Mouse (Mus musculus) limb, embryonic 15.5 days (tissue): ENCODE measurements around the gene Syn3. TPM values are rescaled to one million over a fixed set of nuclear protein-coding genes. Genes with fewer than 3 reads are reported as not detected.

ENCODE experiments used
- ATAC-seq: fragments of 200-750 bp; cut with Nextera tagmentation; 2 replicates; pipeline ENCODE4 v1.8.0; 2017; ENCODE audit warnings: low read depth, moderate TSS enrichment; ENCODE audit not compliant: insufficient number of reproducible peaks, low FRiP score, low TSS enrichment
- H3K27ac ChIP-seq: fragments of 300-500 bp; sonication (generic); 2 replicates; pipeline ENCODE4 v1.5.1; 2015; ENCODE audit warnings: moderate library complexity, mild to moderate bottlenecking, inconsistent platforms
- H3K27me3 ChIP-seq: fragments of 300-500 bp; sonication (generic); 2 replicates; pipeline ENCODE4 v1.6.1; 2015; ENCODE audit warnings: inconsistent platforms
- H3K36me3 ChIP-seq: fragments of 300-500 bp; sonication (generic); 2 replicates; pipeline ENCODE4 v1.6.1; 2015; ENCODE audit warnings: inconsistent platforms
- H3K4me1 ChIP-seq: fragments of 300-500 bp; sonication (generic); 2 replicates; pipeline ENCODE4 v1.6.1; 2015; ENCODE audit warnings: inconsistent platforms
- H3K4me2 ChIP-seq: fragments of 300-500 bp; sonication (generic); 2 replicates; pipeline ENCODE4 v1.6.1; 2015; ENCODE audit warnings: mild to moderate bottlenecking, inconsistent platforms
- H3K4me3 ChIP-seq: fragments of 300-500 bp; sonication (generic); 2 replicates; pipeline ENCODE4 v1.5.1; 2015; ENCODE audit warnings: mild to moderate bottlenecking, inconsistent platforms
- H3K9ac ChIP-seq: fragments of 300-500 bp; sonication (generic); 2 replicates; pipeline ENCODE4 v1.6.1; 2015; ENCODE audit warnings: inconsistent platforms
- H3K9me3 ChIP-seq: fragments of 300-500 bp; sonication (generic); 2 replicates; pipeline ENCODE4 v1.6.1; 2016; ENCODE audit warnings: inconsistent platforms
- WGBS: fragments of 180-500 bp; shearing (Covaris S2); methylation state at CpG from one replicate; pipeline ENCODE4 v1.1.7; 2015; 5-methylcytosine and 5-hydroxymethylcytosine counted together
- polyA plus RNA-seq: library from polyadenylated mRNA; unstranded; fragments of >200 nt; fragmentation: Nextera tagmentation; extraction: Ambion mirVana; gene quantifications from 2 replicates; pipeline ENCODE4 v1.2.1, GENCODE M21; 2015

The Syn3 gene
- polyA plus RNA-seq, 1 experiment from 2014 or later: 1.7 TPM

DNA sequence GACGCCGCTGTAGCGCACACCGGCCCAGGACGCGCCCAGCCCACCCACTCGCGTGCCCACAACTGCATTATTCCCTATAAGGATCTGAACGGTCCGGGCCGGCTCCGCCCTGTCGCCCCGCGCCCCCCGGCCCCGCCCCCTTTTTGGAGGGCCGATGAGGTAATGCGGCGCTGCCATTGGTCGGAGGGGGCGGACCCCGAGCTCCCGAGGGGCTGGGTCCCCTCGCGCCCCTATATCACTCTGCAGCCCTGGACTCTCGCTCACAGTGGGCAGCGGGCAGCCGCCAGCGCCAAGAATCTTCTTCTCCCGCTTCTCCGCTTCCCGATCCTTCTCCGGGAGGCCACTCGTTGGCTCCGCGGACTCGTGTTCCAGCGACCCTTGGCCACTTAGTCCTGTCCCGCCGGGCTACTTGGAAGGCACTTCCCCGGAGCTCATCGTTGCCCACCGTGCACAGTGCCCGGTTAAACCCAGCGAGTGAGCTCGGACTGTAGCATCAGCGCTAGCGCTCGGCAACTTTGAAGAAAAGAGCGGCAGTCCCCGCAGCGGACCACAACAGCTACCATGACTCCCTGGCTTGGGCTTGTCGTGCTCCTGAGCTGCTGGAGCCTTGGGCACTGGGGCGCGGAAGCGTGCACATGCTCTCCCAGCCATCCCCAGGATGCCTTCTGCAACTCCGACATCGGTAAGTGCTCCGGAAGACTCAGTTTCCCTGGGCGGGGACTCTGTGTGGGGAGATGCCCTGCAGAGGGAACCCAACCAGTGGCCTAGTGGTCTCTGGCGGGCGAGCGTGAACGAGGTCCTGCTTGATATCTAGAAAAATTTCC lies 198.2 kb downstream of the Syn3 start, which contains the start of gene Timp3:
Timp3 (plus strand) TSS at position 80 of the 824 bp plus-strand sequence.
- Histone ChIP-seq H3K27me3 (no peaks in the 10 kb centered on the region), H3K9me3 (no peaks in the 10 kb centered on the region), H3K27ac (peak within 1 kb of the TSS; percentile 85), H3K4me1 (peaks cover 44% of the 10 kb centered on the region), H3K4me2 (peak within 1 kb of the TSS; percentile 79), H3K36me3 (no peaks in the 10 kb centered on the region), H3K9ac (peak within 1 kb of the TSS; percentile 85), H3K4me3 (peak within 1 kb of the TSS; percentile 60)
- ATAC-seq: peak; percentile 81
- under 1% methylated on average over 64 of the region's 65 CpGs for WGBS

GRCm38 (mm10) chr10:86299795-86300194 lies 198.9 kb downstream of the Syn3 start:
- Histone ChIP-seq H3K27me3 (no peaks in the 10 kb centered on the region), H3K27ac (peak overlapping the region; percentile 85; the same call in 1 of the 2 replicates), H3K9ac (peak overlapping the region; percentile 85), H3K4me3 (peak overlapping the region; percentile 60), H3K4me2 (peak overlapping the region; percentile 79), H3K9me3 (no peaks in the 10 kb centered on the region), H3K4me1 (peaks cover 50% of the 10 kb centered on the region), H3K36me3 (no peaks in the 10 kb centered on the region)
- ATAC-seq: no peak
- WGBS: 46% methylated on average over 5 of the region's 6 CpGs

GRCm38 (mm10) chr10:86298326-86298725 lies 200.4 kb downstream of the Syn3 start:
- Histone ChIP-seq H3K27ac (no peak overlapping the region), H3K4me2 (no peak overlapping the region), H3K4me3 (no peak overlapping the region), H3K4me1 (peaks cover 46% of the 10 kb centered on the region), H3K9ac (no peak overlapping the region), H3K9me3 (no peaks in the 10 kb centered on the region), H3K27me3 (no peaks in the 10 kb centered on the region), H3K36me3 (no peaks in the 10 kb centered on the region)
- 81% methylated on average over 6 of the region's 6 CpGs for WGBS
- ATAC-seq: no peak

GRCm38 (mm10) chr10:86297307-86297706 lies 201.4 kb downstream of the Syn3 start:
- no peak overlapping the region for H3K27ac ChIP-seq
- 83% methylated on average over 2 of the region's 2 CpGs for WGBS
- no peak for ATAC-seq
- H3K4me3 ChIP-seq: no peak overlapping the region
- no peaks in the 10 kb centered on the region for H3K36me3 ChIP-seq
- no peak overlapping the region for H3K9ac ChIP-seq
- H3K9me3 ChIP-seq: no peaks in the 10 kb centered on the region
- no peak overlapping the region for H3K4me2 ChIP-seq
- no peaks in the 10 kb centered on the region for H3K27me3 ChIP-seq
- H3K4me1 ChIP-seq: peaks cover 39% of the 10 kb centered on the region

- Histone ChIP-seq H3K4me3 (peak overlapping the region; percentile 22), H3K4me1 (peaks cover 30% of the 10 kb centered on the region), H3K27ac (peak overlapping the region; percentile 87), H3K9me3 (no peaks in the 10 kb centered on the region), H3K36me3 (no peaks in the 10 kb centered on the region), H3K9ac (no peak overlapping the region), H3K27me3 (no peaks in the 10 kb centered on the region), H3K4me2 (peak overlapping the region; percentile 52)
- ATAC-seq: 0 out of 2 replicates have a peak, but pooled peaks have one; percentile 36
- WGBS: 2% methylated on average over 14 of the region's 14 CpGs
These were observed 202.6 kb downstream of the Syn3 start for GRCm38 (mm10) chr10:86296111-86296510.

GRCm38 (mm10) chr10:86295454-86296098 lies 203.1 kb downstream of the Syn3 start:
- no peak overlapping the region for H3K9ac ChIP-seq
- H3K4me2 ChIP-seq: peak overlapping the region; percentile 52
- no peaks in the 10 kb centered on the region for H3K36me3 ChIP-seq
- no peaks in the 10 kb centered on the region for H3K27me3 ChIP-seq
- peaks cover 31% of the 10 kb centered on the region for H3K4me1 ChIP-seq
- H3K9me3 ChIP-seq: no peaks in the 10 kb centered on the region
- H3K4me3 ChIP-seq: peak overlapping the region; percentile 22
- peak; percentile 53 for ATAC-seq
- WGBS: 19% methylated on average over 13 of the region's 13 CpGs
- H3K27ac ChIP-seq: peak overlapping the region; percentile 87

DNA sequence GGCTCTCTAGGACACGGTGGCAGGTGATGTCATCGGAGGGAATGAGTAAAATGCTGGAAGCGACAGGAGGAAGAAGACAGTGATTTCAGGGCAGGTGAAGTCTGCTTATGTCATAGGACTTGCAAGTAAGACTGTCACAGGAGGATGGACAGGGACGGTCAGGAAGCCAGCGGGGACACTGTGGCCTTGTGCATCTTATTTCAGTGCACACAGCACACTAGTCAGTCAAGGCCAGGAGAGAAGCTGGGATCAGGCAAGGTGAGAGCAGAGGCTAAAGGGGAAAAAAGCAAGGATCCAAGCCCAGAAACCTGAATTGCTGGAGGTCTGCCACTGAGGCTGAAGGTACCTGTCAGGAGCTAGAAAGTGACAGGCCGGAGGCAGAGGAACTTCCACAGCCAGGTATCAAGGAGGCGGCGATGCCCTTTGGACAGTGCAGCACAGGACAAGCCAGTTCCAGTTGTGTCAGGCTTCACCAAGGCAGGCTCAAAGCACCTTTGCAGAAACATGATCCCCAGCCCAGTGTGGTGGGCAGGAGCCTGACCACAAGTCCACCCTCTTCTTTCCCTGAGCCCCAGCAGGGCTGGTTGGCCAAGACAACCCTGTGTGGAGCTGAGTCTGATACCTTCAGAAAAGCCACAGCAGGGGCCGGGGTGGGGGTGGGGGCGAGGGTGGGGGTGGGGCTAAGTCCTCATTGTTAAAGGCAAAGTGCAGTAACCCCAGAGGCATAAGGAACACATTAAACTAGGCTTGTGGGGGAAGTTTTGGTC lies 203.9 kb downstream of the Syn3 start:
- 51% methylated on average over 10 of the region's 10 CpGs for WGBS
- no peak overlapping the region for H3K4me3 ChIP-seq

GRCm38 (mm10) chr10:86293880-86294279 lies 204.8 kb downstream of the Syn3 start:
- Histone ChIP-seq H3K4me3 (no peak overlapping the region), H3K4me2 (no peak overlapping the region), H3K9me3 (no peaks in the 10 kb centered on the region), H3K27ac (0 out of 2 replicates have a peak overlapping the region, but pooled peaks have one; percentile 87), H3K36me3 (no peaks in the 10 kb centered on the region), H3K27me3 (no peaks in the 10 kb centered on the region), H3K9ac (no peak overlapping the region), H3K4me1 (peaks cover 33% of the 10 kb centered on the region)
- no peak for ATAC-seq
- 81% methylated on average over 1 of the region's 1 CpGs for WGBS

More for the DNA sequence above, 203.9 kb downstream of the Syn3 start:
- peak; percentile 27; the same call in 1 of the 2 replicates for ATAC-seq
- peak overlapping the region; percentile 14; the same call in 1 of the 2 replicates for H3K4me2 ChIP-seq
- peak overlapping the region; percentile 87 for H3K27ac ChIP-seq
- H3K9ac ChIP-seq: no peak overlapping the region
- H3K27me3 ChIP-seq: no peaks in the 10 kb centered on the region
- peaks cover 33% of the 10 kb centered on the region for H3K4me1 ChIP-seq
- no peaks in the 10 kb centered on the region for H3K36me3 ChIP-seq
- no peaks in the 10 kb centered on the region for H3K9me3 ChIP-seq

- Histone ChIP-seq H3K27ac (peak overlapping the region; percentile 73), H3K27me3 (no peaks in the 10 kb centered on the region), H3K9me3 (no peaks in the 10 kb centered on the region), H3K4me1 (peaks cover 22% of the 10 kb centered on the region), H3K9ac (no peak overlapping the region), H3K36me3 (no peaks in the 10 kb centered on the region), H3K4me2 (no peak overlapping the region), H3K4me3 (no peak overlapping the region)
- WGBS: 32% methylated on average over 8 of the region's 8 CpGs
- no peak for ATAC-seq
These were observed 208.5 kb downstream of the Syn3 start for GRCm38 (mm10) chr10:86290109-86290771.

DNA sequence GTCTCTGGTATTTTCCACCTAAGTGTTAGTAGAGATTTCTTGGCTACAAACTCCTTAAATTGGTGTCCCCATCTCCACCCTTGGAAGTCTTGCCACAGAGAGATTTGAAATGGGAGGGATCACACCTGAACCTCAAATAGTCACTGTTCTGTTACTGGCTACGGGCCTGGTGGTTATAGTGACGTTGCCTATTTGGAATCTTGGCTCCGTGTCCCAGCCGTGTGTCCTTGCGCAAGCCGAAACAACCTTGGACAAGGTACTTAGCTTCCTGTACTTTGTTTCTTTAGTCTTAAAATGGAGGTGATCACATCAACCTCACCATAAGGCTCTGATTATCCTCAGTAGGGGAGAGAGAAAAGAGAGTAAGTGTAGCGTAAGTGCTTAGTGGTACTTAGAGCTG lies 212.2 kb downstream of the Syn3 start:
- Histone ChIP-seq H3K4me3 (no peak overlapping the region), H3K4me2 (no peak overlapping the region), H3K27ac (no peak overlapping the region), H3K4me1 (0 out of 2 replicates have a peak, but pooled peaks cover 8% of the 10 kb centered on the region), H3K27me3 (no peaks in the 10 kb centered on the region), H3K9ac (no peak overlapping the region), H3K36me3 (no peaks in the 10 kb centered on the region), H3K9me3 (no peaks in the 10 kb centered on the region)
- no peak for ATAC-seq
- 70% methylated on average over 7 of the region's 7 CpGs for WGBS

DNA sequence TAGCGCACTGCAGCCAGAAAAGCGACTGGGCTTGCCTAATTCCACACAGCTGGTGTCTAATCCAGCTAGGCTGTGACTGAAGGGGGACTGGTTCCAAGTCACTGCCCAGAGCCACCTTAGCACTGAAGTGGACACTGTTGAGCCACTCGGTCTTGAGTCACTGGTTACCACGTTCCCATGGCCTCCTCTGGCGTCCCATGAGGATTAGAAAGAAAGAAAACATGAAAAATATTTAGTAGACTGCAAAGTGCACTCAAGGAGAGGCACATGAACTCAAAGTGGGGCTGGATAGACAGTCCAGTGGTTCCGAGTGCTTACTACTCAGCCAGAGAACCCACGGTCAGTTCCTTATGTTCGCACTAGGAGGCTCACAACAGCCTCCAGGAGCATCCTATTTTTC lies 217.5 kb downstream of the Syn3 start:
- no peaks in the 10 kb centered on the region for H3K27me3 ChIP-seq
- no peaks in the 10 kb centered on the region for H3K9me3 ChIP-seq
- H3K4me2 ChIP-seq: no peak overlapping the region
- peaks cover 14% of the 10 kb centered on the region; the same call in 1 of the 2 replicates for H3K4me1 ChIP-seq
- H3K27ac ChIP-seq: no peak overlapping the region
- 86% methylated on average over 8 of the region's 8 CpGs for WGBS
- H3K9ac ChIP-seq: no peak overlapping the region
- H3K36me3 ChIP-seq: no peaks in the 10 kb centered on the region
- no peak for ATAC-seq
- H3K4me3 ChIP-seq: no peak overlapping the region
